Comparison of ENCODE assay signal across 22 mouse cellular contexts in the genomic region with DNA sequence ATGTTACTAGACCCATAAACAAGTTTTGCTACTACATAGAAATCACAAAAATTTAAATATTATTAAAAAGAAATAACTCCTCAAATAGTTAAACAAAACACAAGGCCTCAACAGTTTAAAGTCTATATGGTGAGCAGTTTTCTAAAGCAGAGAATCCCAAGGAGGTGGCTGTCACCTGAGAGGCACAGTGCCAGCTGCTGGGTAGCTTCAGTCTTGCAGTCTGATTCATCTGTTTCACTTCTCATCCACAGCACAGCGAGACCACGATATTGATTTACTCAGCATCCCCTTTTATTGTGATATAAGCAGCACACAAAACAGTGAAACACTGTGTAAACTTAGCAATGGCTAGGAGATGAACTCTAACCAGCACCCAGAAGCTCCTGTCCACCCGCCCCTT.
DNase-seq lines count a peak whose midpoint lies in the region; ATAC-seq and TF ChIP-seq lines count a peak whose summit lies in the region.
"Had no signal": no experiment of that assay in that cellular context is flagged by ENCODE, and none has a peak within 500 bp of the region (broad histone marks: within the 10 kb centered on the region; RNA-seq: fewer than 3 reads in every experiment).

No protein-coding gene starts in this region.

- H3K79me2 ChIP-seq in CH12.LX (replicated peaks; ENCODE audit: control insufficient read depth, extremely low read depth, insufficient read depth, poor library complexity, severe bottlenecking) = no peaks in the 10 kb centered on the region

- dilution Hi-C loops in CH12.LX (cut with MboI; ENCODE audit: extremely low pct_ligation_motif_present, extremely low pct_unique_long_range_greater_than_20kb, low sequenced_read_pairs) = no loop called here

- no peak for TF ChIP-seq POLR2A in CH12.LX (IDR thresholded peaks at IDR 0.05; ENCODE audit: low read depth, low read length)
- TF ChIP-seq POLR2A in brain, embryonic 14.5 days (IDR thresholded peaks at IDR 0.05; ENCODE audit: borderline replicate concordance, extremely low read depth, insufficient read depth, insufficient read length, poor library complexity, severe bottlenecking) = no peak

- no peak overlapping the region for H3K27ac ChIP-seq in hindbrain, postnatal 0 days
- no peak overlapping the region for H3K27ac ChIP-seq in hindbrain, embryonic 10.5 days
- H3K27ac ChIP-seq in midbrain, embryonic 14.5 days (replicated peaks; ENCODE audit: low read depth, low read length) = no peak overlapping the region
- H3K27ac ChIP-seq in midbrain, embryonic 15.5 days = no peak overlapping the region
- no peak overlapping the region for H3K27ac ChIP-seq in CH12.LX (ENCODE audit: insufficient read depth, low read depth)
- H3K27ac ChIP-seq: embryonic facial prominence, embryonic 15.5 days; forebrain, embryonic 10.5 days; heart, adult 2 months; hindbrain, embryonic 12.5 days had no signal

- H3K36me3 ChIP-seq in hindbrain, postnatal 0 days (ENCODE audit: insufficient read depth, low read length) = no peaks in the 10 kb centered on the region
- 0 out of 2 replicates have a peak, but pooled peaks cover 7% of the 10 kb centered on the region for H3K36me3 ChIP-seq in hindbrain, embryonic 10.5 days
- no peaks in the 10 kb centered on the region for H3K36me3 ChIP-seq in midbrain, embryonic 14.5 days (ENCODE audit: control insufficient read depth, insufficient read depth, low read length)
- no peaks in the 10 kb centered on the region for H3K36me3 ChIP-seq in midbrain, embryonic 15.5 days (replicated peaks)
- peaks cover 0 to 4% of the 10 kb centered on the region in 2 experiments for H3K36me3 ChIP-seq in CH12.LX (replicated peaks in 1 of 2; ENCODE audit: control insufficient read depth in 1 of 2, insufficient read depth in 1 of 2, low read length in 1 of 2)
- H3K36me3 ChIP-seq: embryonic facial prominence, embryonic 15.5 days; hindbrain, embryonic 12.5 days had no signal

- ATAC-seq in hindbrain, postnatal 0 days = no peak
- no peak for ATAC-seq in midbrain, embryonic 14.5 days (ENCODE audit: low FRiP score, low TSS enrichment)
- no peak for ATAC-seq in midbrain, embryonic 15.5 days (replicated peaks)
- ATAC-seq: CD4-positive, CD25-positive, alpha-beta regulatory T cell, adult 4 months; forebrain, embryonic 14.5 days had no signal

- no peak overlapping the region for H3K4me3 ChIP-seq in hindbrain, postnatal 0 days (ENCODE audit: low read length)
- H3K4me3 ChIP-seq in hindbrain, embryonic 10.5 days = no peak overlapping the region
- no peak overlapping the region for H3K4me3 ChIP-seq in midbrain, embryonic 14.5 days (replicated peaks; ENCODE audit: low read depth, low read length)
- H3K4me3 ChIP-seq in midbrain, embryonic 15.5 days = no peak overlapping the region
- H3K4me3 ChIP-seq in CH12.LX (replicated peaks in 1 of 3; ENCODE audit: low read depth in 2 of 3, low read length in 2 of 3, poor library complexity in 1 of 3) = no peak overlapping the region
- H3K4me3 ChIP-seq: embryonic facial prominence, embryonic 15.5 days; erythroblast, embryonic 14.5 days; forebrain, embryonic 10.5 days; heart, adult 2 months; heart, embryonic 12.5 days; hindbrain, embryonic 12.5 days had no signal

- no peak for TF ChIP-seq EP300 in CH12.LX (IDR thresholded peaks at IDR 0.05; ENCODE audit: low read length)

- TF ChIP-seq CTCF in hindbrain, postnatal 0 days (IDR thresholded peaks at IDR 0.05; ENCODE audit: low read depth) = peak; percentile 40
- peak in 1 of 2 experiments; percentile 39; a peak in 2 of 4 replicates for TF ChIP-seq CTCF in CH12.LX (conservative IDR thresholded peaks at IDR 0.05 in 1 of 2, IDR thresholded peaks at IDR 0.05 in 1 of 2; ENCODE audit: low read depth in 2 of 2, low read length in 2 of 2)
- peak; percentile 21; the same call in 1 of the 2 replicates for TF ChIP-seq CTCF in brain, embryonic 14.5 days (IDR thresholded peaks at IDR 0.05; ENCODE audit: borderline replicate concordance, extremely low read depth, insufficient read depth, insufficient read length)

- no peaks in the 10 kb centered on the region for H3K27me3 ChIP-seq in hindbrain, postnatal 0 days (ENCODE audit: insufficient read depth, low read length)
- H3K27me3 ChIP-seq in hindbrain, embryonic 10.5 days (ENCODE audit: insufficient read depth, poor library complexity, severe bottlenecking) = no peaks in the 10 kb centered on the region
- H3K27me3 ChIP-seq in midbrain, embryonic 14.5 days (ENCODE audit: control insufficient read depth, insufficient read depth, low read length) = no peaks in the 10 kb centered on the region
- H3K27me3 ChIP-seq in midbrain, embryonic 15.5 days (replicated peaks) = no peaks in the 10 kb centered on the region
- no peaks in the 10 kb centered on the region for H3K27me3 ChIP-seq in CH12.LX (replicated peaks)
- H3K27me3 ChIP-seq: embryonic facial prominence, embryonic 15.5 days; heart, embryonic 12.5 days; hindbrain, embryonic 12.5 days had no signal

- TF ChIP-seq RAD21 in CH12.LX (IDR thresholded peaks at IDR 0.05; ENCODE audit: low read depth, low read length) = peak; percentile 32

- peak; percentile 54 for DNase-seq in hindbrain, postnatal 0 days (ENCODE audit: low spot score)
- no peak for DNase-seq in hindbrain, embryonic 10.5 days (ENCODE audit: low spot score)
- DNase-seq in midbrain, embryonic 14.5 days = peak; percentile 36
- DNase-seq in CH12.LX (ENCODE audit: extremely low read depth) = no peak
- DNase-seq in brain, embryonic 14.5 days (ENCODE audit: low read depth) = peak; percentile 36
- no peak for DNase-seq in spleen, adult 18-20 months
- DNase-seq: adrenal gland, postnatal 10 days; B cell, adult 2 months; cerebellum, adult 18-20 months; embryo, embryonic 11 days; gastrocnemius, postnatal 10 days; heart, adult 2 months; heart, postnatal 36 days; kidney, adult 11 months had no signal

- H3K9me3 ChIP-seq in hindbrain, postnatal 0 days (ENCODE audit: low read length) = no peaks in the 10 kb centered on the region
- H3K9me3 ChIP-seq in hindbrain, embryonic 10.5 days = peaks cover 3% of the 10 kb centered on the region; the same call in 1 of the 2 replicates
- H3K9me3 ChIP-seq in midbrain, embryonic 14.5 days (ENCODE audit: control insufficient read depth, low read length) = no peaks in the 10 kb centered on the region
- H3K9me3 ChIP-seq in midbrain, embryonic 15.5 days = no peaks in the 10 kb centered on the region
- H3K9me3 ChIP-seq in CH12.LX (replicated peaks; ENCODE audit: low read length) = no peaks in the 10 kb centered on the region
- H3K9me3 ChIP-seq: embryonic facial prominence, embryonic 15.5 days had no signal

- no peaks in the 10 kb centered on the region for H3K4me1 ChIP-seq in hindbrain, postnatal 0 days (ENCODE audit: insufficient read depth, low read length)
- H3K4me1 ChIP-seq in hindbrain, embryonic 10.5 days (replicated peaks) = no peaks in the 10 kb centered on the region
- H3K4me1 ChIP-seq in midbrain, embryonic 14.5 days (ENCODE audit: control insufficient read depth, insufficient read depth, low read length) = no peaks in the 10 kb centered on the region
- H3K4me1 ChIP-seq in midbrain, embryonic 15.5 days = no peaks in the 10 kb centered on the region
- H3K4me1 ChIP-seq in CH12.LX (ENCODE audit: control insufficient read depth in 1 of 2, insufficient read depth in 2 of 2) = no peaks in the 10 kb centered on the region
- H3K4me1 ChIP-seq: embryonic facial prominence, embryonic 15.5 days; hindbrain, embryonic 12.5 days had no signal

- in situ Hi-C loops in CH12.LX (cut with MboI; ENCODE audit: low pct_ligation_motif_present, low pct_unique_long_range_greater_than_20kb, low sequenced_read_pairs) = no loop called here

- WGBS in hindbrain, postnatal 0 days = 73% methylated on average over 3 of the region's 3 CpGs
- WGBS in hindbrain, embryonic 10.5 days = 91% methylated on average over 3 of the region's 3 CpGs
- 89% methylated on average over 3 of the region's 3 CpGs for WGBS in midbrain, embryonic 14.5 days
- WGBS in midbrain, embryonic 15.5 days = 88% methylated on average over 3 of the region's 3 CpGs

- no peak overlapping the region for H3K9ac ChIP-seq in hindbrain, postnatal 0 days (replicated peaks; ENCODE audit: low read length)
- no peak overlapping the region for H3K9ac ChIP-seq in midbrain, embryonic 14.5 days (replicated peaks; ENCODE audit: low read length)
- no peak overlapping the region for H3K9ac ChIP-seq in midbrain, embryonic 15.5 days
- no peak overlapping the region for H3K9ac ChIP-seq in CH12.LX (ENCODE audit: insufficient read depth, low read depth)
- H3K9ac ChIP-seq: embryonic facial prominence, embryonic 15.5 days; heart, embryonic 12.5 days; hindbrain, embryonic 12.5 days had no signal

- no peak overlapping the region for H3K4me2 ChIP-seq in hindbrain, postnatal 0 days (ENCODE audit: low read depth, low read length)
- H3K4me2 ChIP-seq in midbrain, embryonic 14.5 days (ENCODE audit: low read length) = no peak overlapping the region
- H3K4me2 ChIP-seq in midbrain, embryonic 15.5 days = no peak overlapping the region
- H3K4me2 ChIP-seq in CH12.LX (ENCODE audit: insufficient read depth, low read depth, poor library complexity, severe bottlenecking) = no peak overlapping the region
- H3K4me2 ChIP-seq: embryonic facial prominence, embryonic 15.5 days; heart, embryonic 12.5 days; hindbrain, embryonic 12.5 days had no signal

TF ChIP-seq in CH12.LX, 34 proteins besides CTCF, POLR2A, EP300 and RAD21:
- TF ChIP-seq MAFK (IDR thresholded peaks at IDR 0.05; ENCODE audit: insufficient replicate concordance, low read length) (no peak), SMC3 (IDR thresholded peaks at IDR 0.05; ENCODE audit: low read depth, low read length) (peak; percentile 40)

Comparison
In these comparisons a context has a peak if more than half of its experiments do, and no peak if none do; other contexts are left out.
1. DNase-seq: peak in hindbrain, postnatal 0 days (single experiment), midbrain, embryonic 14.5 days (single experiment) and brain, embryonic 14.5 days (single experiment); none in hindbrain, embryonic 10.5 days (single experiment), CH12.LX (single experiment) and spleen, adult 18-20 months (0 of 2).